Mouse (Mus musculus): Measurements from ENCODE around the gene Rara.
"Not testable (repeated sequence)": the region's sequence is repeated elsewhere in the genome, so short reads cannot be mapped to it uniquely, and the experiment has no call there.

The Rara gene

DNA sequence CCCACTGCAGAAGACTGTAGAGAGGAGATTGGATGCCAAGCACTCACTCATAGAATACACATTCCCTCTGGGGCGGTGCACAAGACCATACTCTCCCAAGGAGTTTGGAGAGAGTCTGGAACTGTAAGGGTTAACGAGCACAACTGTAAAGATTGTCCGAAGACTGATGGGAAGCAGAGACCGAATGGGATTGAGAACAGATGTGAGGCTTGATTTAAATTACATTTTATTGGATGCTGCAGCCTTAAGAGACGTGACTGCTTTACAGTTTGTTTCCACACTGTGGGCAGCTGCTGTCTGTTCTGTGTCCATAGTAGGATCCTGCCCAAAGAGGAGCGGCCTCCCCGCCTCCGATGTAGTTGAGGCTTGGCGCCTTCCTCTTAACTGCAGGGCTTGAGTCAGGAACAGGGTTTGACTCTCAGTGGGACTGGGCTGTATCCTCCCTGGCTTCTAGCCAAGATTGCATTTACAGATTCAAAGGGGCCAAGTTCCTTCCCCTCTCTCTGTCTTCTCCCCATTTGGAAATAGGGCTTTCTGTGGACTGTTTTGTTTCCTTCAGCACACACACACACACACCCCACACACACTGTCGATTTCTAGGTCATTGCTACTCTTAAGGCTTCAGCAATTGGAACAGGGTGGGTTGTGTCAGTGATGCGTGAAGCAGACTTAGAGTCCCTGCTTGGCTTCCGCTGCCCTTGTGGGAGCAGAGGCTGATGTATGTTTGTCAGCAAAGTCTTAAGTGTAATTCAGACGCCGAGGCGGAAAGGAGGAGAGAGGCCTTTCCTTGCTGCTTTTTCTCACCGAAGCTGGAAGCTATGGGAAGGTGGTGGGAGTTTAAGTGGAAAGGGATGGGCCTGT, 4.5 kb upstream of the Rara start:
- not testable (repeated sequence) for DNase-seq (ENCODE audit: low spot score in 2 of 2)

DNA sequence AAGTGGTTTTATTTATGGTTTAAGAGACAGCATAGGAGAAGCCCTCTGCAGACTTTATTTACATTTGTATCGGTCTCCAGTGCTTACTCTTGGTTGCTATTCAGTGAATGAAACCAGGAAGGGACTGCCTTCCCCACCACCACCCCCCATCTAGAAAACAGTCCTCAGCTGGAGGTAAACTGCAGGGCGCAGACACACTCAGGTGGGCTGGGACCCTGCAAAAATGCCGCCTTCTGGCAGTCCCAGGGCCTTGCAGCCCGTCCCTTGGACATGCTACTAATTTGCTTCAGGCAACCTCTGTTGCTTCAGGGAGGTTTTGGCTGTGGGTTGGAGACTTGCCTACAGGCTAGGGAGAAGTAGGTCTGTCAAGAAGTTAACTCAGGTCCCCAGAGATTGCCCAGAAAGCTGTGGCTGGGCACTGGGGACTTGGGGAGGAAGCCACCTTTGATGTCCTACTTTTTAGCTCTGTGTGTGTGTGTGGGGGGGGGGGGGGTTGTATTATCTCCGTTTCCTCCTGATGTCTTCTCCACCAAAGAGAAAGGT, 2.9 kb upstream of the Rara start:
- no peak for DNase-seq (ENCODE audit: low spot score in 2 of 2)

DNA sequence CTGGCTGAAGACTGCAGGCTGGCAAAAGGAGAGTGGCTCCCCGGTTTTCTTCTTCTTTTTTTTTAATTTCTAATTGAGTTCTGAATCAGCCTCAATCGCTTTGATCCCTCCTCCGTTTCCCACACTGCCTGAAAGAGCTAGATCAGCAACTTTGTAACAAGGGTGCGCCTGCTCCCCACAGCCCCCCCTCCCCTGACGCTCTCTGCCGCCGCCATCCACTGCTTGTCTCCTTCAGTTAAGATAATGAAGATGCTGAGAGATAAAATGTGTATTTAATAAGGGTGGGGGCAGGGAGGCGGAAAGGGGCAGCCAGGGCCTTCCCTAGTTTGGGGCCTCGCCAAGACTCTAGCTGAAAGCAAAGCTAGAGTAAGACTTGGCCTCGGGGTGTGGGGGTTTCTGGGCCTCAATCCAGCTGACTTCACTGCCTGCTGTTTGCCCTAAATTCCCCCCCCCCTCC, 2.3 kb upstream of the Rara start:
- DNase-seq (ENCODE audit: low spot score in 2 of 2) = no peak

DNA sequence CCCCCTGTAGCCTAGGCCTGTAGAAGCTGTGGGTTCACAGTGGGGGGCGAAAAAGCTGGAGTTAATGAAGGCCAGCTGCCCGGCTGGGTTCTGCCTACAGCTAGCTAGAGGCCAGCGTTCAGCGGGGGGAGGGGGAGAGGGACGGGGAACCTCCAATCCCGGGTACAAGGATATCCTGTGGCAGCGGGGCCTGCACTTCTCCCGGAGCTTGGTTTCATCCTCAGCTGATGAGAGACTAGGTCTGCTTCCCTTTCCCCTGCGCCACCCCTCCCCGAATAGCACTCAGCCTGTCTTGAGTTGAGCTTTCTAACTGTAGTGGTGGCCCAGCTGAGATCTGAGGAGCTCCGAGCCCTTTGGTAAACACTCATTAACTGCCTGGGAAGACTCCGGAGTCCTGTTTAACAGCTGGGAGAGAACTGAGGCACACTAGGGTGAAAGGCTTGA, 1.7 kb upstream of the Rara start:
- no peak for DNase-seq (ENCODE audit: low spot score in 2 of 2)

DNA sequence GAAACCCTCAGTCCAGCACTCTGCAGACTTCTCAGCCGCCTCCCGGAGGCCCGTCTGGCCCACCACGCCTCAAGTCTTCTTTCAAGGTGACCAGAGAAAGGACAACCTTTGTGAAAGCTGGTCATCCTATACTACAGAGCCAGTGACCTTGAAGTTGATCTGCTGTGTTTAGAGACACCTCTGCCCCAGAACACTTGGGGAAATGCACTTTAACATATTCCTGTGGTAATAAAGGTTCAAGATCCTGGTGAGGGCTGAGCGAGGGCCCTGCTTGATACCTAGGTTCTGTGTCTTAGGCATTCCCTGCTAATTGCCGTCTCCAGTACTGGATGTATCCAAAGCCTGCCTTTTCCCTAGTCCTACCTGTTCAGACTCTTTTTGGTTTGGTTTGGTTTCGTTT, 1.1 kb upstream of the Rara start:
- DNase-seq (ENCODE audit: low spot score in 2 of 2) = no peak

DNA sequence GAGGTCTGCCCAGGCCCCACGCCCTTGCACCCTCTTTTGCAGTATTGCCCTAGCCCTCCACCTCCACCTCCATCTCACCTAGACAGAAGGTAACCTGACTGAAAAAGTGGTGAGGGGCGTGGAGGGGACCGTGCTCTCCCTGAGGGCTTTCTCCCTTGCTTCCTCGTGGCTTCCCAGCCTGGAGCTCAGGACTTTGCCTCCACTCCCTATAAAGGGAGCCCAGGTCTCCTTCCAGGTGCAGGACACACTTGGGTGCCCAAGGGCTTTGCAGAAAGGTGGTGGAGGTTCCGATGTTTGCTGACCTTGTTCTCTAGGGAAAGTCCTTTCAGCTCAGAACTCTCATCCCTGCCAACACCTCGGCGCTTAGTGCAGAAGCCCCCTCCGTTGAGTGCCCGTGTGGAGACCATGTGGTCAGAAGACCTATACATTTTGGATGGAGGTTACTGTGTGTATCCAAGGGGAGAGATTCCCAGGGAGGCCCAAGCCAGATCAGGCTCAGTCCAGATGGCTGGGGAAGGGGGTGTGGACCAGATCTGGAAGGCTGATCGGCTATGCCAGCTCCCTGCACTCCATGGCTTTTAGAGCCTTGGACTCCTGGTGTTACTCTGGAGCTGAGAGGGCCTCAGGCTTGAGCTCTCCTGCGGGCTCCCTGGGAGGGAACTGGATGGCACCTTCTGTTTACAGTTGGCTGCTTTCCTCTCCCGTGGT, 722 bp downstream of the Rara start:
- DNase-seq (ENCODE audit: low spot score in 2 of 2) = no peak

DNA sequence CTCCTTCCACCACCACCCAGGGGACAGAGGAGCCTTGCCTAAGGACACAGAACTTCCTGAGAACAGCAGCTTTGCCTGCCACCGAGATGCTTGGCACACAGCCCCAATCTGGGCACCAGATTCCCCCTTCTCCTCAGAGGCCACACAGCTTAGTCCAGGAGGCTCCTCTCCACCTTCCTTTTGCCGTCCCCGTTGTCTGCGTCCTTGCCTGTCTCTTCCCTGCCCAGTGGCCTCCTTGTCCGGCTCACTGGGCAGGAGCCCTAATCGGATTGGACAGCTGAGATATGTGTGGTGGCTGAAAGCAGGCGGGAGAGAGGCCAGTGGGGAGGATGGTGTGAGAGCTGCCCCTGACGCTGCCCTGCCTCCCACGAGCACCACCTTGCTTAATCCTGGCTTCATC, 1.9 kb downstream of the Rara start:
- DNase-seq (ENCODE audit: low spot score in 2 of 2) = no peak

DNA sequence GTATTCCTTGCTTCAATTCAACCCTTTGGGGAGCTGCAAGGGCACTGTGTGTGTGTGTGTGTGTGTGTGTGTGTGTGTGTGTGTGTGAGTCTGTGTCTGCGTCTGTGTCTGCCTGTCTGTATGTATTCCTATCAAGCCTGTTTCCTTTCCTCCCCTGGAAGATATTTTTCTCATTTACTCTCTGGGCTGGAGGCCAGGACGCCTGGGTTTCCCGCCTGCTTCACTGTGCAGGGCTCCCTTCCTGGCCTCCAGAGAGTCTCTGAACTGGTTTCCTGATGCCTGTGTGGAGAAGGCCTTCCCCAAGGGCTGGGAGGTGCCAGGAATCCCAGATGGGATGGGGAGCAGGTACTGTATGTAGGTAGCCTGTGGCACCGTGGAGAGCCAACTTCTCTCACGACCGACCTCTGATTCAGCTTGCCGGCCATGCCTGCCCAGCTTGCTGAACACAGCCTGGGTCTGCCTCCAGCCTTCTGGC, 2.5 kb downstream of the Rara start:
- no peak for DNase-seq (ENCODE audit: low spot score in 2 of 2)

DNA sequence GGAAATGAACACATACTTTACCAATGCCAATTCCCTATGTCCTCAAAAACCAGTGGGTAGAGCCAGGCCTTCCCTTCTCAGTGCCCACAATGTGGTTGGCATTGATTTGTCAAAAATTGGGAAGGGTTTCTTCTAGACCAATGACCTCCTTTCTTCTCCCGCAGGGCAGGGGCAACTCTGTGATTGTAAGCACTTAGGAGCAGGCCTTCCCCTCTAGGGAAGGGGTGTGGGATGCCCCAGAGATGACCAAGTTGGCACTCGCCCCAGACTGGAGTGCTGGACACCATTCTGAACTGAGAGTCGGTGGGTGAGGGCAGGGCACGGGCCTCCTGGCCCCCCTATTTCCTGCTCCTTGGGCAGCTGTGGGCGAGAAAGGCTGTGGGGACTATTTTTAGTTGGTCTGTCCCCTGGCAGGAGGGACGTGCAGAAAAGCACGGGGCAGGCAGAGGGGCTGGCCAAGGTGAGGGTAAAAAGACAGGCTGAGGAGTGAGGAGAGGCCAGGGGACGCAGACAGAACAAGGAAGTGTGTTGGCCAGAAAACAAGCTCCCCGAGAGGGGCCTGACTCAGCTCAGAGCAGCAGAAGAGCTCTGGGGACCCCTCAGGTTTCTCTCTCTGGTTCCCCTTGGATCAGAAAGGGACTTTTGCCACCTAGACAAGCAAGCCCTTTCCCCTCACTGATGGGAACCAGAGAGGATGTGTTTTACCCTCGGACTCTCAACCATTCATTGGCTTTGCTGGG, 3.3 kb downstream of the Rara start:
- DNase-seq (ENCODE audit: low spot score in 2 of 2) = no peak

DNA sequence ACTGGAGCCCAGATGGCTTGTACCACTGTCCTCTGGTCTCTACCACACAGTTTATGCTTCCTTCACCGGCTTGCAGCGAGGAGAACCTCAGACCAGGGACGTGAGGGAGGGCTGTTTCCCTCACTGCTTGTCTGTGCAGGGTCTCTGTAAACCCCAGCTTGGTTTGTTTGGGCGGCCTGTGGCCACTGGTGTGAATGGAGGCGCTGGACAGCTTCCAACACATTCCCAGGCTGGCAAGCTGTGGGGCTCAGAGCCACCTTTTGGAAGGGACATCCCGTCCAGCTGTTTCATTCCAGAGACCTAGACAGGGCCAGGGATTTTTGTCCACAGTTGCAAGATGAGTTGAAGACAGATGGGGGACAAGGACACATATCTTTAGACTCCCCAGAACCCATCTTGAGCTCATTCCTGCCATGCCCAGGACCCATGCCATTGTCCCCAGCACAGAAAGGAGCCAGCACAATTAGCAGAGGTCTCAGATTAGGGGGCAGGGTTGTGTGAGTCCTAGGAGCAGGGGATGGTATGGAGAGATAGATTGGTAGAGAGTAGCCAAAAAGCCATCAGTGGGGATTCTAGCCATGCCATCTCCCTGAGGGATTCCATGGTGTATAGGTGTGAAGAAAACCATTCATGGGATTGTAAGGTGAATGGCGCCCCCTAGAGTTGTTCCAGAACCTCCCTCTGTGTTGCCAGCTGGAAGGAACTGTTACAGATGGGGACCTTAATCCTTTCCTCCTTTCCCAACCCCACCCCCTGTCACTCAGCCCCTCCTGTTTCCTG, 4.1 kb downstream of the Rara start:
- no peak for DNase-seq (ENCODE audit: low spot score in 2 of 2)

DNA sequence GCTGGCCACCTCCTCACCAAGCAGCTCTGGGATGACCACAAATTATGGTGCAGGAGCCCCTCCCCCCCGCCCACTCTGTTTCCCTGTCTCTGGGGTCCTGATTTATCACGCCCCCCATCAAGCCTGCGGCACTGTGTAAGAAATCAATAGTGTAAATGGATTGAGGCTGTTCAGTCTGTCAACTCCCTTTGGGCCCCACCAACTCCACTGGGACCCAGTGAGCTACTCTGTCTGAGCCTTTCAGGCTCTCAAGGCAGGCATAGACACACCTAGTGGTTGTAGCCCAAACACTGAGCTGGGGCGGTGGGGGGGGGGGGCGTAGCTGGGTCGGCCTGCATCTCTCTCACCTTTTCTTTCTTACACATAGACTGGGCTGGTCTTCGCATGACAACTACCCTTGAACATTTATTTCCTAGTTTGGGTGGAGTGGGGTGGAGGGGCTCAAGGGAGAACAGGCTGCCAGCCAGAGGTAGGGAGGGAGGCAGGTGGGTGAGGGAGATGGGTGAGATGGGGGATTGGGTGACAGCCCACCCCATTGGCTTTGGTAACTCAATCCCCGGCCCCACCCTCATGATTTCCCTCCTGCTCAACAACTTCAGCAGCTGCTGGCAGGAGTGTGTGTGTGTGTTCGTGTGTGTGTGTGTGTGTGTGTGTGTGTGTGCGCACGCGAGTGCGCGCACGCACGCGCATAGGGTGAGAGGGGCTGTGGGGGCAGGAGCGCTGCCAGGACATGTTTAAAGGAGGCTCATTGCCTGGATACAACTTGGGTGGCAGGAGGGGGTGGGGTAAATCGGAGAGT, 4.9 kb downstream of the Rara start:
- DNase-seq (ENCODE audit: low spot score in 2 of 2) = no peak

DNA sequence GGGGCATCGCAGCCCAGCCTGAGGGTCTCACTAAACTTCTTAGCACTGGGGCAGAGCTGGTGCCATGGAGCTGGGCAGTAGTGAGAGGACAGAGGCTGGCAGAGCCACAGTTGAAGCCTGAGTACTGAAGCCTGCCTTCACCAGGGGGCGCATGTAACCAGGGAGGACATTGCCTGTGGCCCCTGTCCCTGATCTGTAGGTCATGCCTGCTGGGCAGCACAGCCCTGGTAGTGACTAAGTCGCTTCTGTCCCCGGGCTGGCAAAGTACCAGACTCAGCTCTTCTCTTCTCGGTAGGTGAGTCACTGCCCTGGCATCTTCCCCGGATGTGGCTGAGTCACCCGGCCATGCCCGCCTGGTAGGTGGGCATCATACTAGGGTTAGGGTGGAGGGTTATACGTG, 5.5 kb downstream of the Rara start:
- DNase-seq (ENCODE audit: low spot score in 2 of 2) = peak in 1 of 2 experiments; percentile 72

DNA sequence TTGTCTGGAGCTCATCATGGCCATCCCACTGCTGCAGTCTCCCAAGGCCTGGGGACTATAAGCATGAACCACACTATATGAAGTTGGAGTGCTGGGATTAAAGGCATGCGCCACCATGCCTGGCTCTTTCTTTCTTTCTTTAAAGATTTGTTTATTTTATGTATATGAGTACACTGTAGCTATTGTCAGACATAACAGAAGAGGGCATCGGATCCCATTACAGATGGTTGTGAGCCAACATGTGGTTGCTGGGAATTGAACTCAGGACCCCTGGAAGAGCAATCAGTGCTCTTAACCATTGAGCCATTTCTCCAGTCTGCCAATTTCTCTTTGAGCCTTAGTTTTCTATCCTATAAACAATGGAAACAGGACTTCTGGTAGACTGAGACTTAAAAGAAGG, 6.2 kb downstream of the Rara start:
- DNase-seq (ENCODE audit: low spot score in 2 of 2) = not testable (repeated sequence)

DNA sequence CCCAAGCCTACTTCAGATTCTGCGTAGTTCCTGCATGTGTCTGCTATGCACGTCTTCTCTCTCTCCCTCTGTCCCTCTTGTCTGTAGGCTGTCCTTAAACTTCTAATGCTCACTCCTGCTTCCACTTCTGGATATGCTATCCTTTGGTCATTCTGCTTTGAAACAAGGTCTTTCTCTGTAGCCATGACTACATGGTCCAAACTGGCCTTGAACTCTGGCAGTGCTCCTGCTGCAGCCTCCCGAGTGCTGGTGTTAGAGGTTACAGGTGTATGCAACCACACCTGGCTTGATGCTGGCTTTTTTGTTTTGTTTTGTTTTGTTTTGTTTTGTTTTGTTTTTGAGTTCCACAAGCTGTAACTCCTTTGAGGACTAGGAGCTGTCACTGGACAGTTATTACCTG, 6.7 kb downstream of the Rara start:
- no peak for DNase-seq (ENCODE audit: low spot score in 2 of 2)

DNA sequence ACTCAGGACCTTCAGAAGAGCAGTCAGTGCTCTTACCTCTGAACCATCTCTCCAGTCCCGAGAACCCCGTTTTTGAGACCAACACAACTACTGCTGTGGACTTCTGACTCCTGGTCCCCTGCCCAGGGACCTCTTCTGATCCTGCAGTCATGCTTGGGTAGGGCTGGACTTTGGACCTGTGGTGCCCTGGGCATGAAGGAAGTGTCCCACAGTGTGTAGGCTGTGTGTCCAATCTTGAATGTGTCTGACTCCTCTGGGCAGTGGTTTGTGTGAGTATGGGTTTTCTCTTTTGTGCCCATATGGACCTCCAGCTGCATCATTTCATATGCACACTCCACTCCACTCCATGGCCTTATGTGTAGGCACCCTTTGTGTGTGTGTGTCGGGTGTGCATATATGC, 7.5 kb downstream of the Rara start:
- DNase-seq (ENCODE audit: low spot score in 2 of 2) = no peak

DNA sequence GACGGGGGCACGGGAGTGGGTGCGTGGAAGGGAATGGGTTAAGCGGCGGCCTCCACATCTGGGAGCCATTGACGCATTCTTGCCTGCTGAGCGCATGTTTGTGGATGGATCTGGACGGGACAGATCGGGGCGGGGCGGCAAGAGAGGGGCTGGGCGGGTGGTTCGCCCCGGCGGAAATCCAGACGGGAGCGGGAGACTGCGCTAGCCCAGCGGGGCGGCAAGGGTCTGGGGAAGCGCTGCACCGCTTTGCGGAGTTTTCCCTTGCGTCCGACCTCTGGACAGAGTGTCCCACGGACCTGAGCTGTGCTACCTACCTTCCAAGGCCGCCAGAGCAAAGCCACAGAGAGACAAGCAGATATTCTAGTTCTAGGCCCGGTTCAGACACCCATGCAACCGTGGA, 8.6 kb downstream of the Rara start:
- DNase-seq (ENCODE audit: low spot score in 2 of 2) = no peak

DNA sequence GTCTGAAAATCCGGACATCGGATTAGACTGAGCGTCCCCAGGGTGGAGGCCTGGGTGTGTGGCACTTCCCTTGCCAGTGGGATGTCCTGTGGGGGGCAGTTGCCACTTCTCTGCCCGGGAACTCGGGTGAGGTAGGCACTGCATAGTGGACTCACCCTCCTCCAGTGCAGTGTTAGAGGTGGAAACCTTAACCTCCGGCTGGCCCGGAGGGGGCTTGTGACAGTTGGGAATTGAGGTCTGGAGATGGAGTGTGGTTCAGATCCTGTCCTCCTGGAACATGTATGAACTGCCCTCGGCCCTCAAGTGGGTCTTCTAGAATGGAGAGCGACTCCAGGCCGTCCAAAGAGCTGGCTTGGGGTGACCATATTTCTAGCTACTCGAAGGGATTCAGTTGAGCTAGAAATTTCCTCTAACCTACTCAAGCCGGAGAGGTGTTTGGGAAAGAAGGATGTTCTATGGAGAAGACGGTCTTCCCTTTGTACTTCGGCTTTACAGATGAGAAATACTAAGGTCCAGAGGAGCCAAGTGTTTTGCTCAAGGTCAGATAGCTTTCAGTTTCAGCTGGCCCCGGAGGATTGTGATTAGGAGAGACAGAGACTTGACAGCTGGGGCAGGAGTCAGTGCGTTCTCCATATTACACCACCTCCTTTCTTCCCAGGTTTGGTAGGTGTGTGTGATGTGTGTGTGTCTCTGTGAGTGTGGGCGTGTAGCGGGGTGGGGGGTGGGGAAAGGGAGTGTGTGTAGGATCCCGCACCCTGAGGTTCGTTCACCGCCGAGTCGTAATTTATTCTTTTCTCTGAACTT, 9.2 kb downstream of the Rara start:
- no peak for DNase-seq (ENCODE audit: low spot score in 2 of 2)

DNA sequence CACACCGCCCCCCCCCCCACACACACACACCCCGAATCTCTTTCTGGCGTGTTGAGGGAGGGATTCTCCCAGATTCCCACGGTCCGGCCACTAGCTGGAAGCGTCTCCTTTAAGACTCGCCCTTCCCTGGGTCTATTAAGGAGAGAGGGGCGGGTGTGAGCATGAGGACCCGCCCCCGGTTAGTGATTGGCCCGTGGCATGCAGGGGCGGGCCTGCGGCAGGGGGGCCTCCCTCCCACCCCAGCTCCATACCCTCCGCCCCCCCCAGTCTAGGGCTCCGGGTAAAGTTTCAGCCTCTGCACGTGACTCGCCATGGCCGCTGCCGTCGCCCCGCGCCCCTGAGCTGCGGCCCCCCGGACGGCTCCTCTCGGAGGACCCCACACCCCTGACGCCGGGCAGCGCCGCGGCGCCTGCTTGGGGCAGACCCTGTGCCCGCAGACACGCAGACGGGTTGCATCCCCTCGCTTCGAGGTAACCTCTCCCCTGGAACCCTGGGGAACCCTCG, 9.8 kb downstream of the Rara start:
- no peak for DNase-seq (ENCODE audit: low spot score in 2 of 2)
